ENCODE assay signal across 14 mouse cellular contexts in the genomic region with DNA sequence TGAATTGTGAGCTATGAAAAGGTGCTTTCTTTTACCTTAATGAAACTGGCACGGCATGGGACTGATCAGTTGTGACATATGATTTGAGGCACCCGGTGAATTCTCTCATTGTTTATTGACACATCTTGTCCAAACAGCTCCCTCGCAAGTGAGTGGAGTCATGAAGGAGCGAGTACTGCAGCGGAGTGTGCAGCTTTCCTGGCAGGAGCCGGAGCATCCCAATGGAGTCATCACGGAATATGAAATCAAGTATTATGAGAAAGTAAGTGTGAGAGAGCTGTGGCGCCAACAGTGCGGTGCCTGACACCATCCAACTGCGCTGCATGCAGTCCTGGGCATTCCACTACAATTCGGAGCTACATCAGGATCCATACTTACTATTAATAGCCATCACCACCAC.
DNase-seq lines count a peak whose midpoint lies in the region; ATAC-seq and TF ChIP-seq lines count a peak whose summit lies in the region.
"Had no signal": no experiment of that assay in that cellular context is flagged by ENCODE, and none has a peak within 500 bp of the region (broad histone marks: within the 10 kb centered on the region; RNA-seq: fewer than 3 reads in every experiment).

No protein-coding gene starts in this region.

- TF ChIP-seq POLR2A in brain, embryonic 14.5 days (IDR thresholded peaks at IDR 0.05; ENCODE audit: borderline replicate concordance, extremely low read depth, insufficient read depth, insufficient read length, poor library complexity, severe bottlenecking), result no peak

- intact Hi-C loops in heart, postnatal 10 days (cut with DNase I), result no loop called here

- no peaks in the 10 kb centered on the region for H3K9me3 ChIP-seq in forebrain, postnatal 0 days (ENCODE audit: low read length)
- H3K9me3 ChIP-seq in midbrain, postnatal 0 days (ENCODE audit: low read length), result no peaks in the 10 kb centered on the region
- H3K9me3 ChIP-seq: embryonic facial prominence, embryonic 12.5 days had no signal

- no peaks in the 10 kb centered on the region for H3K4me1 ChIP-seq in forebrain, postnatal 0 days (ENCODE audit: insufficient read depth)
- H3K4me1 ChIP-seq in midbrain, postnatal 0 days (ENCODE audit: insufficient read depth, low read length), result no peaks in the 10 kb centered on the region; the same call in 1 of the 2 replicates
- H3K4me1 ChIP-seq: embryonic facial prominence, embryonic 12.5 days had no signal

- H3K4me2 ChIP-seq in forebrain, postnatal 0 days (ENCODE audit: low read depth), result peak overlapping the region; percentile 42
- H3K4me2 ChIP-seq in midbrain, postnatal 0 days (ENCODE audit: low read depth, low read length, poor library complexity, severe bottlenecking), result peak overlapping the region; percentile 19
- H3K4me2 ChIP-seq: embryonic facial prominence, embryonic 12.5 days had no signal

- WGBS in forebrain, postnatal 0 days, result 22% methylated on average over 11 of the region's 11 CpGs
- WGBS in midbrain, postnatal 0 days, result 53% methylated on average over 11 of the region's 11 CpGs

- H3K4me3 ChIP-seq in forebrain, postnatal 0 days (ENCODE audit: low read depth, low read length), result peak overlapping the region; percentile 18; the same call in 1 of the 2 replicates
- H3K4me3 ChIP-seq in midbrain, postnatal 0 days (ENCODE audit: low read depth, low read length), result no peak overlapping the region; the same call in 1 of the 2 replicates
- H3K4me3 ChIP-seq: embryonic facial prominence, embryonic 12.5 days; heart, adult 2 months had no signal

- H3K36me3 ChIP-seq in forebrain, postnatal 0 days (ENCODE audit: insufficient read depth), result no peaks in the 10 kb centered on the region
- H3K36me3 ChIP-seq in midbrain, postnatal 0 days (ENCODE audit: insufficient read depth, low read length), result no peaks in the 10 kb centered on the region
- H3K36me3 ChIP-seq: embryonic facial prominence, embryonic 12.5 days had no signal

- peak; percentile 76; the same call in 1 of the 2 replicates for ATAC-seq in forebrain, postnatal 0 days
- no peak for ATAC-seq in midbrain, postnatal 0 days (ENCODE audit: low FRiP score)

- DNase-seq in heart, adult 11 months, result peak; percentile 76
- DNase-seq in heart, postnatal 10 days, result no peak
- peak; percentile 85 for DNase-seq in brain, embryonic 14.5 days (ENCODE audit: low read depth)
- DNase-seq in forebrain, postnatal 0 days, result peak; percentile 45
- DNase-seq in midbrain, postnatal 0 days (ENCODE audit: low spot score), result peak; percentile 53
- DNase-seq in ovary, adult 18-20 months (ENCODE audit: low spot score), result no peak
- DNase-seq in c-Kit-positive CD71-positive TER-119-positive erythroid progenitor cells, embryonic 14.5 days (ENCODE audit: low spot score), result no peak
- no peak for DNase-seq in adrenal gland, adult (ENCODE audit: inconsistent age in 2 of 2, low spot score in 1 of 2)
- DNase-seq: cerebellum, adult 11-12 months; heart, adult 2 months; kidney, adult 9 months; lung, postnatal 14 days; thymus, postnatal 25 days had no signal

- H3K9ac ChIP-seq in forebrain, postnatal 0 days, result no peak overlapping the region
- H3K9ac ChIP-seq in midbrain, postnatal 0 days (replicated peaks; ENCODE audit: low read length, poor library complexity, severe bottlenecking), result no peak overlapping the region
- H3K9ac ChIP-seq: embryonic facial prominence, embryonic 12.5 days had no signal

- no peaks in the 10 kb centered on the region for H3K27me3 ChIP-seq in forebrain, postnatal 0 days (ENCODE audit: insufficient read depth, low read length)
- H3K27me3 ChIP-seq in midbrain, postnatal 0 days (ENCODE audit: insufficient read depth, low read length), result no peaks in the 10 kb centered on the region
- H3K27me3 ChIP-seq: embryonic facial prominence, embryonic 12.5 days had no signal

- no peak for TF ChIP-seq CTCF in brain, embryonic 14.5 days (IDR thresholded peaks at IDR 0.05; ENCODE audit: borderline replicate concordance, extremely low read depth, insufficient read depth, insufficient read length)
- TF ChIP-seq CTCF in forebrain, postnatal 0 days (IDR thresholded peaks at IDR 0.05; ENCODE audit: low read depth), result no peak
- TF ChIP-seq CTCF in midbrain, postnatal 0 days (IDR thresholded peaks at IDR 0.05), result no peak

- H3K27ac ChIP-seq in forebrain, postnatal 0 days (ENCODE audit: low read depth, low read length), result no peak overlapping the region
- H3K27ac ChIP-seq in midbrain, postnatal 0 days (ENCODE audit: low read depth, low read length), result no peak overlapping the region
- H3K27ac ChIP-seq: embryonic facial prominence, embryonic 12.5 days; heart, adult 2 months had no signal

Comparison
In these comparisons a context has a peak if more than half of its experiments do, and no peak if none do; other contexts are left out.
1. DNase-seq: peak in heart, adult 11 months (single experiment), brain, embryonic 14.5 days (single experiment), forebrain, postnatal 0 days (single experiment) and midbrain, postnatal 0 days (single experiment); none in heart, postnatal 10 days (0 of 2), ovary, adult 18-20 months (single experiment), c-Kit-positive CD71-positive TER-119-positive erythroid progenitor cells, embryonic 14.5 days (single experiment) and adrenal gland, adult (0 of 2).